Comparison of ENCODE assay signal across 13 mouse cellular contexts in genomic region chr13:37801101-37802075, GRCm38 (mm10). TPM values are rescaled to one million over a fixed set of nuclear protein-coding genes. Genes with fewer than 3 reads are reported as not detected.
DNase-seq lines count a peak whose midpoint lies in the region; ATAC-seq and TF ChIP-seq lines count a peak whose summit lies in the region.
"Had no signal": no experiment of that assay in that cellular context is flagged by ENCODE, and none has a peak within 500 bp of the region (broad histone marks: within the 10 kb centered on the region; RNA-seq: fewer than 3 reads in every experiment).

No protein-coding gene starts in this region.

- WGBS in midbrain, postnatal 0 days: 63% methylated on average over 11 of the region's 11 CpGs
- 60% methylated on average over 11 of the region's 11 CpGs for WGBS in hindbrain, embryonic 11.5 days

- ATAC-seq in common myeloid progenitor, adult 5-6 weeks (replicated peaks; ENCODE audit: low read depth, poor library complexity, severe bottlenecking): peak; percentile 81
- ATAC-seq in megakaryocyte progenitor cell, adult 5-6 weeks (replicated peaks; ENCODE audit: poor library complexity): peak; percentile 87
- ATAC-seq in midbrain, postnatal 0 days (ENCODE audit: low FRiP score): no peak
- no peak for ATAC-seq in hindbrain, embryonic 11.5 days (ENCODE audit: low FRiP score)

- peak; percentile 20 for DNase-seq in heart, postnatal 4 days
- DNase-seq in heart, adult 9 months (ENCODE audit: low spot score in 2 of 2): no peak
- peak; percentile 85 for DNase-seq in thymus, postnatal 14 days
- DNase-seq in cerebellum, adult 11-12 months: no peak
- no peak for DNase-seq in midbrain, postnatal 0 days (ENCODE audit: low spot score)
- DNase-seq in hindbrain, embryonic 11.5 days (ENCODE audit: low spot score): no peak
- DNase-seq: adrenal gland, postnatal 10 days; cerebellum, postnatal 14 days; layer of hippocampus, postnatal 36 days; lung, postnatal 14 days had no signal

- no peak overlapping the region for H3K27ac ChIP-seq in midbrain, postnatal 0 days (ENCODE audit: low read depth, low read length)
- no peak overlapping the region for H3K27ac ChIP-seq in hindbrain, embryonic 11.5 days (ENCODE audit: low read depth, low read length)
- H3K27ac ChIP-seq: forebrain, embryonic 12.5 days had no signal

- no peak overlapping the region for H3K4me2 ChIP-seq in midbrain, postnatal 0 days (ENCODE audit: low read depth, low read length, poor library complexity, severe bottlenecking)
- no peak overlapping the region for H3K4me2 ChIP-seq in hindbrain, embryonic 11.5 days (replicated peaks; ENCODE audit: low read depth, low read length)
- H3K4me2 ChIP-seq: forebrain, embryonic 12.5 days had no signal

- H3K4me1 ChIP-seq in midbrain, postnatal 0 days (ENCODE audit: insufficient read depth, low read length): no peaks in the 10 kb centered on the region
- H3K4me1 ChIP-seq in hindbrain, embryonic 11.5 days (replicated peaks; ENCODE audit: control insufficient read depth, insufficient read depth, low read length): no peaks in the 10 kb centered on the region

- no peaks in the 10 kb centered on the region for H3K36me3 ChIP-seq in midbrain, postnatal 0 days (ENCODE audit: insufficient read depth, low read length)
- no peaks in the 10 kb centered on the region for H3K36me3 ChIP-seq in hindbrain, embryonic 11.5 days (ENCODE audit: control insufficient read depth, insufficient read depth, low read length)
- H3K36me3 ChIP-seq: forebrain, embryonic 12.5 days had no signal

- no peak overlapping the region for H3K4me3 ChIP-seq in midbrain, postnatal 0 days (ENCODE audit: low read depth, low read length)
- no peak overlapping the region for H3K4me3 ChIP-seq in hindbrain, embryonic 11.5 days (ENCODE audit: low read depth, low read length)
- H3K4me3 ChIP-seq: forebrain, embryonic 12.5 days had no signal

- H3K9me3 ChIP-seq in midbrain, postnatal 0 days (ENCODE audit: low read length): no peaks in the 10 kb centered on the region
- no peaks in the 10 kb centered on the region for H3K9me3 ChIP-seq in hindbrain, embryonic 11.5 days (ENCODE audit: control insufficient read depth, low read length)
- H3K9me3 ChIP-seq: forebrain, embryonic 12.5 days had no signal

- H3K27me3 ChIP-seq in midbrain, postnatal 0 days (ENCODE audit: insufficient read depth, low read length): no peaks in the 10 kb centered on the region
- no peaks in the 10 kb centered on the region for H3K27me3 ChIP-seq in hindbrain, embryonic 11.5 days (ENCODE audit: control insufficient read depth, insufficient read depth, low read length)

- TF ChIP-seq CTCF in midbrain, postnatal 0 days (IDR thresholded peaks at IDR 0.05): no peak

- no peak overlapping the region for H3K9ac ChIP-seq in midbrain, postnatal 0 days (replicated peaks; ENCODE audit: low read length, poor library complexity, severe bottlenecking)
- H3K9ac ChIP-seq in hindbrain, embryonic 11.5 days (ENCODE audit: low read depth, low read length): no peak overlapping the region
- H3K9ac ChIP-seq: forebrain, embryonic 12.5 days had no signal

RNA-seq across cellular contexts. Expression of gene Rreb1, which starts 23.2 kb away (rescaled TPM):
- total RNA-seq in heart, postnatal 4 days (2021): 10 to 100 TPM; 44.6 to 48.8 TPM
- total RNA-seq in common myeloid progenitor, adult 5-6 weeks (2017): 26.1 and 32.0 TPM in 2 replicates
- 58.0 and 62.9 TPM in 2 replicates for total RNA-seq in megakaryocyte progenitor cell, adult 5-6 weeks (2015)
- total RNA-seq in megakaryocyte progenitor cell, adult 5-6 weeks (2017): 14.7 and 19.4 TPM in 2 replicates
- 4.3 TPM in 2 replicates for total RNA-seq in midbrain, postnatal 0 days (2014; rRNA removed)
- 1.4 and 2.0 TPM in 2 replicates for polyA plus RNA-seq in midbrain, postnatal 0 days (2015; fragmentation: Nextera tagmentation; extraction: Ambion mirVana)
- polyA plus RNA-seq in hindbrain, embryonic 11.5 days (2014; fragmentation: Nextera tagmentation; extraction: Ambion mirVana): 6.3 and 7.0 TPM in 2 replicates

Comparison
In these comparisons a context has a peak if more than half of its experiments do, and no peak if none do; other contexts are left out.
1. DNase-seq: peak in heart, postnatal 4 days (single experiment) and thymus, postnatal 14 days (single experiment); none in heart, adult 9 months (0 of 2), cerebellum, adult 11-12 months (single experiment), midbrain, postnatal 0 days (single experiment) and hindbrain, embryonic 11.5 days (single experiment).
2. ATAC-seq: peak in common myeloid progenitor, adult 5-6 weeks (single experiment) and megakaryocyte progenitor cell, adult 5-6 weeks (single experiment); none in midbrain, postnatal 0 days (single experiment) and hindbrain, embryonic 11.5 days (single experiment).